Mouse (Mus musculus) heart, postnatal 10 days (tissue): ENCODE measurements around the gene Ppp1r13b. TPM values are rescaled to one million over a fixed set of nuclear protein-coding genes. Genes with fewer than 3 reads are reported as not detected.
A peak's percentile ranks its signal among the peaks of the same experiment; 100 is the strongest.

ENCODE experiments used
- DNase-seq, 2 experiments: peaks; one replicate each; pipeline ENCODE4 v3.0.0; 2021
- intact Hi-C: fragments of 180-260 bp; cut with DNase I; formaldehyde crosslinking; loops from one replicate; pipeline ENCODE4 v1.15.1; 2025
- total RNA-seq, 2 experiments: library from RNA; stranded (reverse); gene quantifications; 2 replicates each; pipeline ENCODE4 v1.2.3; 2021

Gene Ppp1r13b
- total RNA-seq, 2 experiments from 2014 or later, result 23.4 to 26.8 TPM

DNA sequence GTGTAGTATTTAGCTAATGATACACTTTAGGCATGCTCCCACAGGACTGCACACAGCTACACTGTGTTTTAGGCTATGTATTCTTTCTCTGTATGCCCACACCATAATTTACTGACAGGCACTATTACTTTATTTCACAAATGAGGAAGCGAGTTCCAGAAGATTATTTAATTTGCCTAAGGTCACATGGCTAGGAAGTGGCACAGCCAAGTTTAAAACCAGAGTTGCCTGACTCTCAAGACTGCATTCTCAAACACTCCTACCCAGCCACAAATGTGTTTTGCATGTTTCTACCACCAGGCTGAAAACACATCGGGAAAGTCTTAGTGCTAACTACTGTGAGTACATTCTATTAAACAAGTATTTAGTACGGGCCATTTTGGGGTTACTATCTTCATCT, 18.7 kb downstream of the Ppp1r13b start:
- intact Hi-C loops, result no loop called here
- DNase-seq, result no peak

DNA sequence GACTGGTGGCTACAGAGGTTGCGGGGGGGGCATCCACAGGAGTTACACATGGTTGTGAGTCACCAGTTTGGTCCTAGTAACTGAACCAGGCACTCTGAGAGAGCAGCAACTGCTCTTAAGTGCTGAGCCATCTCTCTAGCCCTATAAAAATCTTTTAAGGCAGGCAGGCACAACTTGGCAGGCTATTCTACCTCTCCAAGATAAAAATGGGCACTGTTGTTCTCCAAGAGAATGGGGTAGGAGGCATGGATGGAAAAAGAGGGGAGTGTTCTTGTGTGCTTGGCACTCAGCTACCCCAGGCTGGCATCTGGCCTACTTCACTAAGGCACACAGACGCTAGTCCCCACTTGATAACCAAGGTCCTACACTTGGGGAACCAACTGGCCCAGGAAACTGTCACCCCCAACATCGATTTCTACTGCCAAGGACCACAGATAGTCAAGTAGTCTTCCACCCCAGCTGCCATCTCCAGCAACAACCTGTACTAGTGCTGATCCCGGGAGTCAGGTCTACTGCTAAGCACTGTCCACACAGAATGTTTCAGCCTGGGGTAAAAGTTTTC, 19.5 kb downstream of the Ppp1r13b start:
- no peak for DNase-seq

DNA sequence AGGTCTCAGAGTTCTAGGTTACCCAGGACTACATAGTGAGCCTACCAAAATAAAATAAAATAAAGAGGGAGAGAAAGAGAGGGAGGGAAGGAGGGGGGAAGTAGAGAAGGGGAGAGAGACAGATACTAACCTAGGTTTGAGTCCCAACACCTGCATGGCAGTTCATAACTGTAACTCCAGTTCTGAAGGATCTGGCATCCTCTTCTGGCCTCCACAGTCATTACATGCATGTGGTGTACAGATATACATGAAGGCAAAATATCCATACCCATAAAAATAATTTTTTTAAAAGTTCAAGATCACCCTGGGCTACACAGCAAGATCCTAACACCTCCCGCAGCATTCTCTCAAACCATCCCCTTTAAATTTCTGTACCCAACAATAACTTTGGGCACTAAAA, 20.9 kb downstream of the Ppp1r13b start:
- no peak for DNase-seq
- intact Hi-C loops, result no loop called here

More for the DNA sequence above, 19.5 kb downstream of the Ppp1r13b start:
- intact Hi-C loops, result no loop called here

DNA sequence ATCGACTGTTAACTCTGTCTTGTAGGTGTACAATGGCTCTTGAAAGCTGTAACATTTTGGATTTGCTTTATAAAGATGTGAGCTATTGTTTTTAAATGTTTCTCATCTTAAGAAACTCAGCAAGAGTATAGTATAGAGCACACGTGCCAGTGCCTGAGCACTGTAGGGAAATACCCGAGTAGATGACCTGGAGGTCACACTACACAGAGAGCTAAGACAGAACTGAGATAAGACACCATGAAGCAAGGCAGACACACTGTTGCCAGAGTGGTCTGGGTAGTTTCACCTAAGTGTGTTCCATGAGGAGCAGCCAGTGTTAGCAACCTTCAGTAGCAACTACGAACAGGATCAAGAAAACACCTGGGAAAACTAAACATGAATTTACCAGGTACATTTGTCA, 25.1 kb downstream of the Ppp1r13b start:
- intact Hi-C loops, result loop anchor here (2.0 kb wide), 1 partner anchor 14 kb away; no protein-coding TSS in a partner anchor
- no peak for DNase-seq

DNA sequence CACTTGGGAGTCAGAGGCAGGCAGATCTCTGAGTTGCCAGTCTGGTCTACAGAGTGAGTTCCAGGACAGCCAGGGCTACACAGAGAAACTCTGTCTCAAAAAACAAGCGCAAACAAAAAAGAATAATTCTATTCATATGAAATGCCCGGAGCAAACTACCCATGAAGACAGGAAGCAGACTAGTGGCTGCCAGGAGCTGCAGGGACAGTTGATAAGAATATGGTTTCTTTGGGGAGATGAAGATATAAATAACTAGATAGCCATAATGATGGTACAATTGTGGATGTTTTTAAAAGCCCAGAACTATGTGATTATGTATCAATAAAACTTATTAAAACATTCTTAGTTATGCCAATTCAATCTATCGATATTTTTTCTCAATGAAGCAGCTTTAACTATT, 25.9 kb downstream of the Ppp1r13b start:
- intact Hi-C loops, result loop anchor here (2.0 kb wide), 1 partner anchor 15 kb away; no protein-coding TSS in a partner anchor
- DNase-seq, result no peak

DNA sequence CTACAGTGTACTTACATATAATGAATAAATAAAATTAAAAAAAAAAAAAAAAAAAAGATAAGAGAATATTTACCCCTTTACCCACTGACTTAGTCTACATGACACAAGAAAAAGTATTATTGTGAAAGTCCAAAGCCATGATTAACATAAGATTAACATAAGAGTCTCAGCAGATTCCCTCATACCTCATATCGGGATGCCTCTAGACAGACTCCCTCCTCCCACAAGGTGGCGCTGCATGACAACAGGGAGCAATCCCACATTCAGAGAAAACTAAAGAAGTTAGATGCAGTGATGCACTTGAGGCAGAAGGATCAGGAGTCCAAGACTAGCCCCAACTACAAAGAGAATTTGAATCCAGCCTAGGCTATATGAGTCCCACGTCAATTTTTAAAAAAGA, 29.7 kb downstream of the Ppp1r13b start:
- intact Hi-C loops, result loop anchor here (1.0 to 10.0 kb wide), 4 partner anchors 29 to 217 kb away; no protein-coding TSS in a partner anchor
- peak; percentile 81 to 92 for DNase-seq

DNA sequence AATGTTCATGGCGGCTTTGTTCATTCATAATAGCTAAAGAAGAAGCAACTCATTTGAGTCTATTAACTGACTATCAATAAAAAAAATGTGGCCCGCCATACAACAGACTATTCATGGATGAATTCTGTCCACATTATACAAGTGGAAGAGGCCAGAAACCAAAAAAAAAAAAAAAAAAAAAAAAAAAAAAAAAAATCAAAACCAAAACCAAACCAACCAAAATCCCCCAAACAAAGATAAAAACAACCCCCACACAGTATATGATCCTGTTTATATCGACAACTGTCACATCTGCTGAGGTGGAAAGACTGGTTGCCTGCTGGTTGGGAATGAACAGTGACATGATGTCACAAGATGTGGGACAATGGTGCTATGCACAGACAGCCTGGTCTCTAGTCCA, 32.4 kb downstream of the Ppp1r13b start:
- intact Hi-C loops, result loop anchor here (10.0 kb wide), 1 partner anchor 219 kb away; no protein-coding TSS in a partner anchor
- DNase-seq, result no peak

DNA sequence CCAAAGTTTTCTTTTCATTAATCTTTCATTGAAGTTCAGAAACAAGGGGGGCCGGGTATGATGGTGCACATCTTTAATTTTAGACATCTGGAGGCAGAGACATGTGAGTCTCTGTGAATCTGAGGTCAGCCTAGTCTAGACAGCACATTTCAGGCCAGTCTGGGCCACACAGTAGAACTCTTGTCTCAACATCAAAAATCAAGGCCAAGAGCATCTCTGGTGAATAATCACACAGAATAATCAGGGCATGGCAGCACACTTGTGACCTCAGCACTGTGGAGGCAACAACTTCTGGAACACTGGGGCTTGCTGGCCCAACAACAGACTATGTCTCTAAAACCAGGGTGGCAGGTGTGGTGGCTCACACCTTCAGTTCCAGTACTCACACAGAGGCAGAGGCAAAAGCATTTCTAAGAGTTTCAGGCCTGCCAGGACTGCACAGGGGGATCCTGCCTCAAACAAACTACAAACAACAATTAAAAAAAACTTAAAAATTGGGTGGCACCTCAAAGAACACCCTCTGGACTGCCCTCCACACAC, 33.2 kb downstream of the Ppp1r13b start:
- intact Hi-C loops, result loop anchor here (10.0 kb wide), 1 partner anchor 220 kb away; no protein-coding TSS in a partner anchor
- DNase-seq, result no peak

DNA sequence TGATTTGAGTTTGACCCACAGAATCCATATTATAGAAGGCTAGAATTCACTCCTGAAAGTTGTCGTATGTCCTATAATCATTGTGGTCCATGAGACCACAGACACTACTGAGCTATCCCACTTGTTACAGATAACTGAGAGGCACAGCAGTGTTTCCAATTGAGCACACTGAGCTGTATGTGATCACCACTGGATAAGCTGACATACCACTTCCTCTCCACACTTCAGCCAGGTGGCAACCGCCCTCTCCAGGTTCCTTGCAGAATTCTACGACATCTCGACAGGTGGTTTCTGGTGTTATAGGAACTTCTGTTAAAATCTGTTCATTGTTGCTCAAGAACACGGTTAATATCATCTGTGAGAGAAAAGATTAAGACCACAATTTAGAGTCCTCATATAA, 35.8 kb downstream of the Ppp1r13b start:
- no peak for DNase-seq
- intact Hi-C loops, result loop anchor here (10.0 kb wide), 1 partner anchor 223 kb away; no protein-coding TSS in a partner anchor

DNA sequence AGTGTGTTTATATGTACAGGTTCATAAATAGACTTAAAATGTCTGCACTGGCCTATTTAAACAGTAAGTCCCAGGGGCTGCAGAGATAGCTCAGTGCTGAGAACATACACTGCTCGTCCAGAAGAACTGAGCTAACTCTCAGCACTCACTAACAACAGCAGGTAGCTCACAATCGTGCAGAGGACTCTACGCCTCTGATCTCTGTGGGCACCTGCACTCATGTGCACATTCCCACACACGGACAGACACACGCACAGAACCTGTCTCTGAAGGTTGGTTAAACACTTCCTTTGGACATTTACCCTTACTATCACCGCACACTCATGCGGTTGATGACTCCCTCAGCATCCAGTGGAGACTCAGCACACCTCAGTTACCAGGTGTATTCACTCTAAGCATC, 37.1 kb downstream of the Ppp1r13b start:
- intact Hi-C loops, result loop anchor here (10.0 kb wide), 1 partner anchor 224 kb away; no protein-coding TSS in a partner anchor
- no peak for DNase-seq

DNA sequence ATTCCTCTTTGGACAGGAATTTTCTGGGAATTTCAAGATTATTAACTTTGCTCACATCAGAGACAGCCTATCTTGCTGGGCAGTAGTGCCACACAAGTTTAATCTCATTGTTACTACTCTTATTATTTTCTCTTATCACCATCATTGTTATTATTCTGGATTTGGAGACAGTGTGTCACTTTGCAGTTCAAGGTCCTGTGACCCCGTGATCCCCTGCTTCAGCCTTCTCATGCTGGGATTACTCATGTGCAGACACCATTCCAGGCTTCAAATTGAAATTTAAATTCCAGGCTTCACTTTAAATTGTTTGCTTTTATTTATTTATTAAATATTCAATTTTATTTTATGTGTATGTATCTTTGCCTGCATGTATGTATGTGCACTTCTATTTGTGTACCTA, 38.1 kb downstream of the Ppp1r13b start:
- intact Hi-C loops, result loop anchor here (10.0 kb wide), 1 partner anchor 225 kb away; no protein-coding TSS in a partner anchor
- no peak for DNase-seq

DNA sequence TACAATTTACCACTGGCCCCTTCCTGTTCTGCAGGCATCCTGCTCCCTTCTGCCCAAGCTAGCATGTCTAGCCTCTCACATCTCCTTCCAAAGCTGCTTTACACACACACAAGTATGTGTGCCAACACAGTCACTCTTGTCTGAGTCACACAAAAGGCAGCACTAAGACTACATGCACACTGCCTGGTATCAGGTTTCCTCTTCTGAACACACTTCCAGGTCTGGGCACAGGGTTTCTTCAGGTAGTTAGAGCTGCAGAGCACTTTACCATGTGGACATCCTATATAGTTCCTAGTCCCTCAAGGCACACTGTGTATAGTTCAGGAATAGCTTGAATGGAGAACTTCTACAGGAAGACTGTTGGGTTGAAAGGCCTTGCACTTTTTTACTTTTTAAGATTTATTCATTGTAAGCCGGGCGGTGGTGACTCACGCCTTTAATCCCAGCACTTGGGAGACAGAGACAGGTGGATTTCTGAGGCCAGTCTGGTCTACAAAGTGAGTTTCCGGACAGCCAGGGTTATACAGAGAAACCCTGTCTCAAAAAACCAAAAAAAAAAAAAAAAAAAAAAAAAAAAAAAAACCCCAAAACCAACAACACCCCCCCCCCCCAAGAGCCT, 43.6 kb downstream of the Ppp1r13b start:
- DNase-seq, result no peak
- intact Hi-C loops, result no loop called here

DNA sequence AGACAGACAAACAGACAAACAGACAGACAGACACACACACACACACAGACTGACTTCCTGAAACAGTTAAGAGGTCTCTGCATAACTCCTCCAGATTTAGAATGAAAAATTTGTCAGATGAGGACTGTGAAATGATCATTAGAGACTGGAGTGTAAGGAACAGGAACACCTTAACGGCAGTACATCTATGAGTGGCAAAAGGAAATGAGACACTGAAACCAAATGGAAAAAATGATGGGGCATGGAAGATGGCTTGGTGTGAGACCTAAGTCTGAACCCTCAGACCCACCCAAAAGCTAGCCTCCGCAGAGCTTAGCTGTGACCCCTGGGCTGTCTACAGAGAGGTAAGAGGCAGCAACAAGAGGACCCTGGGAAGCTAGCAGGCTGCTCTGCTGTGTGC, 52.5 kb downstream of the Ppp1r13b start:
- DNase-seq, result no peak
- intact Hi-C loops, result no loop called here

DNA sequence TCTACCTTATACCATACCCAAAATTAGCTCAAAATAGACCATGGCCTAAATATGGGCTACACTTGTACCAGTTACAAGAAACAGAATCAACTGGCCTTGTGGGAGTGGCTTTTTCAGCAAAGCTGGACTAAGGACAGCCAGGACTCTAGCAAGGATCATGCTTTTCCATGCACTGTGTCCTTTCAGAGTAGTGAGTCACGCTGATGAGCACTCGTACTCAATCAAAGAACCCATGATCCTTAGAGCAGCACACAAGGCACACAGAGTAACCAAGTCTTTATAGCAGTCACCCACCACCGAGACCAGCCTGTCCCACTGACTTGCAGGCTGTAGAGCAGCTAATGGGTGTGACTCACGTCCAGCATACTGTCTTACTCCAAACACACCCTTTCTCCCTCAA, 54.4 kb downstream of the Ppp1r13b start:
- intact Hi-C loops, result no loop called here
- DNase-seq, result no peak

DNA sequence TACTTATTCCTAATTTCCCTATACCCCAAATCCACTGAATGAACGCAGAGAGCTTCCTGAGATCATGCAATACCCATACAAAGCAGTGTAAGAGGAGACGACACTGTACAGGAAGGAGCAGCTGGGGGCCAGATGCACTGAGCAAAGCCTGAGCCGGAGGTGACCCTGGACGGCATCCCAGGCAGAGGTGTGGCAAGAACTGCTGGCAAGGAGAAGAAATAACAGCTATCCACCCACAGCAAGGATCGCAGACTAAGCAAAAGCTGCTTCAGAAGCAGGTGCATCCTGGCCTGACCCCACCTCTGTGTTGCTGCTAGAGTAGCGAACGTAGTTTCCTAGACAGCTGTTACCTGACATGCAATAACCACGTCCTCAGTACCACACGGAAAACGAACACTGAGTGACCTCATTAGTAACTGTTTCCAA, 54.9 kb downstream of the Ppp1r13b start:
- intact Hi-C loops, result no loop called here
- DNase-seq, result peak; percentile 65 to 75

DNA sequence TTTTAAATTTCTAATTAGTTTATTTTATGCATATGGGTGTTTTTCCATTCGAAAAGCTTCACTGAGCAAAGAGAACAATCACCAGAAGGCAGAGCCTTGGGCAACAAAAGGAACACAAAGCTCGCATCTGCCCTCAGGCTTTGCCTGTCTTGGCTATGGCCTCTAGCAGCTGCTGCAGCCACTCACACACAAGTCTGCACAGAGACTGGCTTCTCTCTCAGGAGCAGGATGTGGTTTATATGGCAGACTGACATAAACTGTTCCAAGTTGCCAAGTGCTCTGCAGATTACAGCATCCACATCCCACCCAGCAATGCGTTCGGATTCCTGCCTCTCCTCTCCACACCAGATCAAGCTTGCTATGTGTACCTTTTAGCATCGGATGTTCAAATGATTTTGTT, 56.2 kb downstream of the Ppp1r13b start:
- intact Hi-C loops, result no loop called here
- peak in 1 of 2 experiments; percentile 16 for DNase-seq

DNA sequence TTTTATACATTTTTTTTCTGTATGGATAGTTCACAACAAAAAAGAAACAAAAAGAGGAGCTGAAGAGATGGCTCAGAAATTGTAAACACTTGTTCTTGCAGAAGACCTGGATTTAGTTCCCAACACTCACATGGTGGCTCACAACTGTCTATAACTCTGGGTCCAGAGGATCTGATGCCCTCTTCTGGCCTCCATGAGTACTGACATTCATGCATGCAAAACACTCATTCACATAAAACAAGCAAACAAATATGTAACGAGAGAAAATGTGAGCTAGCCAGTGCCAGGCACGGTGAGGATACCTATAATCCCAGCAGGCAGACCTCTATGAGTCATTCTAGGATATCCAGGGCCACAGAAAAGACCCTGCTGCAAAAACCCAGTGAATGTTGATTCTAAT, 56.7 kb downstream of the Ppp1r13b start:
- DNase-seq, result no peak

DNA sequence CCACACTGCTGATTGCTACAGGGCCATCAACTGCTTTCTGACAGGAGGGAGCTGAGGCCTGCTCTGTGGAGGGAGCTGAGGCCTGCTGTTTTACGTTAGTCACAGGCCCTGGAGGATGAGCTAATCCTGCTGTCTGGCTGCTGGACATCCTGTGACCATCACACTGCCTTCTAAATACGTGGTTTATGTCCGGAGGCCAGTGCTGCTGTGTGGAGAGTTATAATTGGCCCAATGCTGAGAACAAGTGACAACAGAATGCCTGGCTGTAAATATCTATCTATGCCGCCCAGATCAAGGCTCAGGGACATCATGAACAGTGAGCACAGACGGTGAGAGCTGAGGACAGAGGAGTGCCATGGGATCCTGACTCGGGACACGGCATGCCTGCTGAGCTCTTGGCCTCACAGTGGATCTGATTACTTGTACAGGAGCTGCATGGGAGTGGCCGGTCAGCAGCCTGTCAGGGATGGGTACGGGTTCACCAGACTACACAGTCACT, 59.6 kb downstream of the Ppp1r13b start:
- DNase-seq, result peak; percentile 32
- intact Hi-C loops, result no loop called here

More for the DNA sequence above, 56.7 kb downstream of the Ppp1r13b start:
- intact Hi-C loops, result no loop called here

DNA sequence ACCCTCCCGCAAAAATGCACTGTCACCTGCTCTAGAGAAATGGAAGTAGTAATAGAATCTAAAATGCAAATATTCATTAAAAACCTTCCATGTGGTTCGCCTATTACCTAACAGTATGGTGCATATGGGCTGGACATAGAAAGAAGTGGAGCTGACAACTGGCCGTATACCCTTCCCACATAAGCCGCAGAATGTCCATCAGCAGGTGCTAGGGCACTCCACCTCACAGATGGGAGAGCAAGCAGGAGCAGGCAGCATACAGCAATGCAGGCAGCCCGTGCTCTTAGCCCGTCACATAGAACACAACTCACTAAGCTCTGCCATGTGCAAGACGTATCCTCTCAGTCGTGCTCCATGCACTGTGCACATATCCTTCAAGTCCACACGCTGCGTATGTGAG, 61.1 kb downstream of the Ppp1r13b start:
- intact Hi-C loops, result no loop called here
- no peak for DNase-seq

DNA sequence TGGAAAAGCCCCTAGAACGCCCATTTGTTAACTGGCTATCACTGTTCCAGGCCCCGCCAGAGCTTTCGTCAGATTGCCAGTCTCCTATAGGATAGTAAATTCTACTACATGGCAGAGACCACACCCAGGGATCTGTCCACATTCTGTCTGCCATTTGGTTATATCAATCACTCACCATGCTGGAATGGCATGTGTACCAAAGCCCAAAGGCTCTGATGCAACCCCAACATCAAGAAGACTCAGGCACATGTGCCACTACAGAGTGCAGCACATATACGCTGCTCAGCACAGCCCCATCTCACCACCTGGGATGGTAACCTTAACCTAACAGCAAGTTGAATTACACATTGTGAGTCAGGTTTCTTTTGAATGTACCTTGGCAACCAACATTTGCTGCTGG, 62.0 kb downstream of the Ppp1r13b start:
- intact Hi-C loops, result no loop called here
- no peak for DNase-seq

DNA sequence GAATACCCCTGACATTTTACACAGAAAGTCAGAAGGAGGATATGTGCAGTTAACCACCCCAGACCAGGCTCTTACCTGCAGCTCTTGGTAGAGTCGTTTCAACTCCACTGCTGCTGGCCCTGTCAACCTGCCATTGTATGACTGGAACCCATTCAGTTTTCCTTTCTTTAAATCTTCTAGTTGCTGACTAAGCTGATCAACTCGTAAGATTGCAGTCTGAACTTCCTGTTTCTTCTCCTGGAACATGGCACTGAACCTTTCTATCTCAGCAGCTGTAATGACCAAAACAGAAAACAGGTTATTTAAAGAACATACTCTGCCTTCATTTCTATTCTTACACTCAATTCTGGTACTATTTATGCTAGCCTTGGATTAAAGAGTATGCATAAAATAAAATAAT, 64.4 kb downstream of the Ppp1r13b start:
- DNase-seq, result no peak
- intact Hi-C loops, result no loop called here
